Mouse (Mus musculus): ENCODE measurements around the gene Rpl27.
"Not testable (repeated sequence)": the region's sequence is repeated elsewhere in the genome, so short reads cannot be mapped to it uniquely, and the experiment has no call there.

Gene Rpl27

GRCm38 (mm10) chr11:101448274-101448746, 6.2 kb downstream of the Rpl27 start, which contains the start of gene Ifi35:
Gene Ifi35 (plus strand): TSS chr11:101448407.
- DNase-seq: no peak

- no peak for DNase-seq
These were observed 6.8 kb downstream of the Rpl27 start for GRCm38 (mm10) chr11:101448899-101449298.

GRCm38 (mm10) chr11:101449596-101449995, 7.5 kb downstream of the Rpl27 start:
- DNase-seq: not testable (repeated sequence)

GRCm38 (mm10) chr11:101450394-101450793, 8.3 kb downstream of the Rpl27 start:
- no peak for DNase-seq

GRCm38 (mm10) chr11:101451536-101451935, 9.4 kb downstream of the Rpl27 start:
- DNase-seq: no peak

DNA sequence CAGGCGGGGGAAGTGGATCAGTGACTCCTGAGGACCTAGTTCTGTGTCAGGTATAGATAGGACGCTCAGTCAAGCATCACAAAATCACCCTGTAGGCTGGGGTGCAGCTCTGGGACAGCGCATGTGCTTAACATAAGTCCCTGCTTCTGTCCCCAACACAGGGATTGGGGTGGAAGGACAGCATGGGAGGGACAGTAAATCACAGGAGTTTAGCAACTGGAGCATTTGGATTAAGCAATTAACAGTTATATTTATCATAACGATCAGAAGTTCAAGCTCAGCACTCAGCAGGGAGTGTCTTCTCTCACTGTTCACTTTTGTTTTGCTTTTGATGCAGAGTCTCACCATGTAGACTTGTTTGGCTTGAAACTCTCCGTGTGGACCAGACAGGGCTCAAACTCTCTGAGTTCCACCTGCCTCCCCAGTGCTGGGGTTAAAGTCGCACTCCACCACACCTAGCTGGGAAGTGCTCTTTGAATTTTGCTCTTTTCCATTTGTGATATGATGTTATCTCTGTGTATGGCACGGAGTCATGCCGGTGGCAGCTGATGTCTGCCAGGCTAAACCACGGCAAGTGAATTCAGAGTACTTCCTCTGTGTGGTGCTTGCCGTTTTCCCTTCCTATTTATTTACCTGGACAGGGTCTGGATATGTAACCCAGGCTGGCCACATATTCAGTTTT, 10.1 kb downstream of the Rpl27 start:
- no peak for DNase-seq

- DNase-seq: no peak
These were observed 12.6 kb downstream of the Rpl27 start for GRCm38 (mm10) chr11:101454702-101455101.

DNA sequence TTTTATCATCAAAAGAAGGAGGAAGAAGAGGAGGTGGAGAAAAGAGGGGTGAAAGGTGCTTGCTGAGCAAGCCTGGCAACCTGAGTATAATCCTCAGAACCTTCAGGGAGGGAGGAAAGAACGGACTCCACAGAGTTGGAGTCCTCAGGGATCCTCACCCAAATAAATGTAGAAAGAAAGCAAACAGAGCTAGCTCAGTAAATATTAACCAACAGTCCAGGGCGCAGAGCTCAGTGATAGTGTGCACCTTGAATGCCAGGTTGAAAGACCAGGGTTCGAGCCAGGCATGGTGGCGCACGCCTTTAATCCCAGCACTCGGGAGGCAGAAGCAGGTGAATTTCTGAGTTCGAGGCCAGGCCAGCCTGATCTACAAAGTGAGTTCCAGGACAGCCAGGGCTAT, 13.5 kb downstream of the Rpl27 start:
- no peak for DNase-seq

DNA sequence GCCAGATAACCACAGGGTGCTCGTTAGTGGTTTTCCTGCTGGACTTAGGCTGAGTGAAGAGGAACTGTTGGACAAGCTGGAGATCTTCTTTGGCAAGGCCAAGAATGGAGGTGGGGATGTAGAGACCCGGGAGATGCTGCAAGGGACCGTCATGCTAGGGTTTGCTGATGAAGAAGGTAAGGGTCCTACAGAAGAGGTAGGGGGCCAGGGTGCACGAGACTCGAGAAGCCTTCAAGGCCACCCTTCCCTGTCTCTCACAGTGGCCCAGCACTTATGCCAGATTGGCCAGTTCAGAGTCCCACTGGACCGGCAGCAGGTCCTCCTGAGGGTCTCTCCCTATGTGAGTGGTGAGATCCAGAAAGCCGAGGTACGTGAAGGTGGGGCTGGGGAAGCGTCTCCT, 15.5 kb downstream of the Rpl27 start:
- no peak for DNase-seq

GRCm38 (mm10) chr11:101458217-101458616, 16.1 kb downstream of the Rpl27 start:
- DNase-seq: no peak

DNA sequence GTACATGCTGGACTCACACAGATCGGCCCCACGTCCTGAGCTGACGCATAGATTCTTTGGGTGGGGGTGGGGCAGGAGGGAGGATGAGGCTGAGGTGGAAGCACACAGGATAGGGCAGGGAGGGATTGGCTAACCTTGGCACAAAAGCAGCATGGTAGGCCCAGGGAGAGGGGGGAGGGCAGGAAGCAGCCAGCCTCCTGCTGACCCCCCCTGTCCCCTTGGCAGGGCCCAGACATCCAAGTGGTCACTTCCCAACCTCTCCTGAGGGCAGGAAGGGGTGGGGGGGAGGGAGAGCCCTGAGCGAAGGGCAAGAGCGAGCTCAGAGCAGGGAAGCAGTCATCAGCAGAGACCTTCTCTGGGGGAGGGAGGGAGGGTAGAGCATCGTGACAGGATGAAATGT, 17.6 kb downstream of the Rpl27 start:
- no peak for DNase-seq

GRCm38 (mm10) chr11:101460321-101460720, 18.2 kb downstream of the Rpl27 start:
- DNase-seq: no peak

DNA sequence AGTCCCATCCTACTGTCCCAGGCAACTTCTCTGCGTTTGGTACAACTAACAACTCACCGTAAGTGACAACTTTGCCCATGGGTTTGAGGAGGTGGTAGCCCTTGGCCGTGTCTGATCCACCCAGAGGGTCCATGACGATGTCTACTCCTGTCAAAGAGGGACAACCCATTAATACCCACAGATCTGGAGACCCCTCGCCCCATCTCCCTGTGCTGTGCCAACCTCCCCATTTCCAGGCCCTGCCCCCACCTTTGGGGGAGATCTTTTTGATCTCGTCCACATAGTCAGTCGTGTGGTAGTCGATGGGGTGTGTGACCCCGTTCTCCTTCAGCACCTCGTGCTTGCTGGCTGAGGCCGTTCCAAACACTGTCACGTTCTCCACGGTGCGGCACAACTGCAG, 20.0 kb downstream of the Rpl27 start:
- no peak for DNase-seq

DNA sequence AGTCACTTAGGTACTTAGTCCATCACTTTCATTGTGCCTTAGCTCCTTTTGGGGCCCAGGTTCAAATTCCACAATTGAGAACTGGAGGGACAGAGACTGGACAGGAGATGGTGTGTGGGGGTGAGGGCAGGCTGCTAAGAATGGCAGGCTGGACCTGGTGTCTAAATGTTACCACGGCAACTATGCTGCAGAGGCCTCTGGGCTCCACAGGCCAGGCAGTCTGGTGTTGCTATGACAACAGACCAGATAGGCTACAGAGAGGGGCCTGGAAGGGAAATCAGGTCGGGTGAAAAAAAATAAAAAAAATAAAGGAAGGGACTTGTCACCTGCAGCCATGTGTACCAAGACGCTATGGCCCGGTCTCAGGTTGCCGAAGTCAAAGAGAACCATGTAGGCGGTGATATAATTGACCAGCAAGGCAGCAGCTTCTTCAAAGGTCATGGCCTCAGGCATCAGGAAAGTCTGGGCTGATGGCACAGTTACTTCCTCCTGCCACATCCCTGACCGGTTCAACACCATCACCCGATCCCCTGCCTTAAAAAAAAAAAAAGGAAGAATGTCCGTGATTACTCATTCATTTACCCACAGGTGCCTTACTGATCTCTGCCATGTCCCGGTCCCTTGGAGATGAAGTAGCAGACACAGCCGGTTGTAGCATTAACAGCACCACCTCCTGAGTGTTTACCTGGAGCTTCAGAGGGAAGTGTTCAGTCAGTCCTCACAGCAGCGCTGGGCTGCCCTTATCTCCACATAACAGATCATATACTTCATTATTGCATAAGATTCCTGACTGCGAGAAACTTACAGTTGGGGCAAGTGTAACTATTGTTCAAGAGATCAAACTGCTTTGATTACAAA, 20.7 kb downstream of the Rpl27 start:
- no peak for DNase-seq

DNA sequence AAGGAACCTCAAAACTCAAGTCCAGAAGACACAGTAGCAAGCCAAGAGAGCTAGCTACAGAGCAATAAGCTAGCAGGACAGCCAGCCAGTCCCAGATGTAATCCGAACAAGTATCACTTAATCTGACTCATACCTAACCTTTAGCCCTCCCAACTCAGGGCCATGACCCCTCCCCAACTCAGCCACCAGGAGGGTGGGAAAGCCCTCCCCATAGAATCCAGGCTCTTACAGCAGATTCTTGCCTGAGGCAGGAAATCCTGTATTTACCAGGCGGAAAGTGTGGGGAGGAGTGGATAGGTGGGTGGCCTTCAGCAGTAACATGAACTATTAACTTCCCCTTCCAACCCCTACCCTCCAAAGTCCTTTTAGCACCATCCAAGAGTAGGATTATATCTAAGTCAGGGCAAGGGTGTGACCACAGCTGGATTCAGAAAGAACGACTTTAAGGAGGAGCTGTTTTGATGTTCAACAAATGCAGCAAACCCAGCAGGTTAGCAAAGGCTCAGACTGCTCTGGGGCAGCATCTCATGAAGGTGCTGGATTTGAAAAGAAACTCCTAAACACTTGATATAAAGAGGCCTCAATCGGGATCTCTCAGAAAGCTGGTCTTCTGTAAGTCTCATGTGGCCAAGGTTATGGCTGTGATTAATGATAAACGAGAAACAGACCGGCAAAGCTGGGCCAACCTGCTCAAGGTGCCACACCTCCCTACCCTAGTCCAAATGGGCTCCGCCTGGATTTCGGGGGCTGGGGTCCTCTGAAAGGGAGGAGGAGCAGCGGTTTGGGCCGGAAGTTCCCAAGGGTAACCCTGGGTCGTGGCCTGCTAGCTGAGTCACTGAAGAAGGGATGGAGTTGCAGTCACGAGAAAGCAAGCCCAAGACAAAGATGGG, 22.4 kb downstream of the Rpl27 start, which contains the start of gene Rnd2:
TSS of gene Rnd2 (plus strand) at position 789 of the 890 bp plus-strand sequence.
- no peak for DNase-seq

DNA sequence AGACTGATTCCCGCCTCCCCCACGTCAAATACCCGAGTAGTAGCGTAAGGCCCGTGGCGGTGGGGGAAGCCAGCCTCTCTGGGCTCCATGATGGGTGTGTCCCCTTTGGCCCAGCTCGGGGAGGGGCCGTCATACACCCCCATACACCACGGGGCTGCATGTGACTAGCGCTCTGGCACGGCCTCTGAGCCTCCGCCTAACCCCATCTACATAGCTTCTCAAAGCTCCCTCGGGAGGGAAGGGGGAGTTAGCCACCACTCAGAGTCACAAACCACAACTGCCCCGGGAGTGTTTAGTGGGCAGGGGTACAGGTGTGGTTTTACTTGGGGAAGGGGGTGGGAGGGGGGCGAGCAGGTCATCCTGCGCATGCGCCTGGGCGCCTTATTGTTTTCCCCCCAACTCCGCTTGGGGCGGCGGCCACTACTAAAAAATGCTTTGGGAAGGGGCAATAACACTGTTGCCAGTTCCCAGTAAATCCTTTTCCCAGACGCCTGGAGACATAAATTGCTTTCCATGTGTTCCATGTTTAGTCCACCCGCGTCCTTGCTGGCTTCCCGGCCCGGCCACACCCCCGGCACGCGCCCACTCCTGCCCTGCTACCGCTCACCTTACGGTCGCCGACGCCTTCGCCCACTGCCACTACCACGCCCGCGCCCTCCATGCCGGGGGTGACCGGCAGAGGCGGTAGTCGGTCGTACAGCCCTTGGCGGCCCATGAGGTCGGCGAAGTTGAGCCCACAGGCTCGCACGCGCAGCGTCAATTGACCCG, 23.2 kb downstream of the Rpl27 start:
- DNase-seq: no peak

GRCm38 (mm10) chr11:101465869-101466551, 23.9 kb downstream of the Rpl27 start, which contains the start of gene Vat1:
Gene Vat1 (minus strand): TSS chr11:101466230.
- peak; percentile 71 for DNase-seq

- not testable (repeated sequence) for DNase-seq
These were observed 24.5 kb downstream of the Rpl27 start for GRCm38 (mm10) chr11:101466552-101466950.

- peak; percentile 70 for DNase-seq
These were observed 25.6 kb downstream of the Rpl27 start for GRCm38 (mm10) chr11:101467477-101468262.

DNA sequence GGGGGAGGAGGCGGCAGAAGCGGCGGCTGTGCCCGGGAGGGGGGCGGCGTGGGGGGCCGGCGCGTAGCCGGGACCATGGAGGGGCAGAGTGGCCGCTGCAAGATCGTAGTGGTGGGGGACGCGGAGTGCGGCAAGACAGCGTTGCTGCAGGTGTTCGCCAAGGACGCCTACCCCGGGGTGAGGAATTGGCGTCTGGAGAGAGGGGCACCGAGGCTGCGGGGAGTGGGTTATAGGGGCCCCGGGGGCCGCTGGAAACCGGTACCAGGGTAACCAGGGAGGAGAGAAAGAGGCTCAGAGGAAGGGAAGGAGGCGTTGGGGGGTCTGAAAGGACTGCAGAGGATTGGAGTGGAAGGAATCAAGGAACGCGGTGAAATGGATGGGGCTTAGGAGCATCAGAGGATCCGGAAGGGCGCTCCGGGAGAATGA, 26.2 kb downstream of the Rpl27 start:
- no peak for DNase-seq
